Mouse (Mus musculus): Measurements from ENCODE around the gene Col4a4. TPM values are rescaled to one million over a fixed set of nuclear protein-coding genes. Genes with fewer than 3 reads are reported as not detected.

Gene Col4a4
- polyA plus RNA-seq, 1 experiment from 2014 or later = 0.28 TPM

DNA sequence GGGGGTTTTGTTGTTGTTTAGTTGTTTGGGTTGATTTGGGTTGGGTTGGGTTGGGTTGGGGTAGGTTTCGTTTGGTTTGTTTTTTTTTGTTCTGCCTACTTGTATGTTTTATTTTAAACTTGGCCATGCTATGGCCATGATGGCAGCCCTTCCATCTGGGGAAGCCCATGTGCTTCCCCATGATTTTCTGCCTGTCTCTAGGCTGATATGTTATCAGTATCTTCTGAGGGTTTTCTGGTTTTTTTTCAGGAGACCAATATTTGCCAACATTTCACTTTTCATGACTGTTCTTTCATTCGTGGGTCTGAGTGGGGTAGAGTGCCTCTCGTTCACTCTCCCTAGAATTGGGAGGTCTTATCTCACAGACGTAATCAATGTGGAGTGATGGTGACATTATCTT lies 41.0 kb upstream of the Col4a4 start:
- no peak for ATAC-seq
- peak; percentile 88 for TF ChIP-seq EP300 (IDR thresholded peaks at IDR 0.05; ENCODE audit: low read depth)
- TF ChIP-seq CTCF (IDR thresholded peaks at IDR 0.05; ENCODE audit: low read depth) = no peak
- H3K27me3 ChIP-seq (ENCODE audit: insufficient read depth, low read length) = no peaks in the 10 kb centered on the region
- 39% methylated on average over 4 of the region's 4 CpGs for WGBS (ENCODE audit: insufficient replicate concordance)
- H3K9ac ChIP-seq (replicated peaks) = no peak overlapping the region
- no peak for DNase-seq
- no peak overlapping the region for H3K4me2 ChIP-seq (ENCODE audit: low read depth, low read length)
- H3K4me1 ChIP-seq (ENCODE audit: insufficient read depth) = no peaks in the 10 kb centered on the region
- no peaks in the 10 kb centered on the region for H3K9me3 ChIP-seq (ENCODE audit: low read length)
- H3K36me3 ChIP-seq (replicated peaks; ENCODE audit: insufficient read depth, low read length) = no peaks in the 10 kb centered on the region
- H3K27ac ChIP-seq (ENCODE audit: low read depth) = no peak overlapping the region
- H3K4me3 ChIP-seq (ENCODE audit: low read depth, low read length) = no peak overlapping the region

DNA sequence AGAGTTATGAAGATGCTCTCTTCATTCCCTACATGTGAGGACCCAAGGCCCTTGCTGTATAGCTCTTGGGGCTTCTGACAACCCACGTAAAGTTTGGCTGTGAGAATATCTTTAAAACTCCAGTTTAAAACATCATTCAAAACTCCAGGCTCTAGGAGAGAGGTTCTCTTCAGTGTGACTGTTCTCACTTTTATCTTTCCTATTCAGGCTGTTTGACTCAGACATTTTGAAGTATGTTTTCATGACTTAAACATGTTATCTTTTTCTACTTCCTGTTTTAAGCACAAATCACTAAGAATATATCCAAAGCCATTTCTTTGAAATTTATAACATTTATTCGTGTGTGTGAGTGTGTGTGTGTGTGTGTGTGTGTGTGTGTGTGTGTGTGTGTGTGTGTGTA lies 38.8 kb upstream of the Col4a4 start:
- no peak overlapping the region for H3K9ac ChIP-seq (replicated peaks)
- 0 out of 2 replicates have a peak, but pooled peaks have one; percentile 21 for TF ChIP-seq EP300 (IDR thresholded peaks at IDR 0.05; ENCODE audit: low read depth)
- TF ChIP-seq CTCF (IDR thresholded peaks at IDR 0.05; ENCODE audit: low read depth) = no peak
- 46% methylated on average over 2 of the region's 2 CpGs for WGBS (ENCODE audit: insufficient replicate concordance)
- no peak overlapping the region for H3K4me2 ChIP-seq (ENCODE audit: low read depth, low read length)
- H3K4me3 ChIP-seq (ENCODE audit: low read depth, low read length) = no peak overlapping the region
- H3K27ac ChIP-seq (ENCODE audit: low read depth) = no peak overlapping the region
- no peaks in the 10 kb centered on the region for H3K9me3 ChIP-seq (ENCODE audit: low read length)
- no peaks in the 10 kb centered on the region for H3K4me1 ChIP-seq (ENCODE audit: insufficient read depth)
- DNase-seq (no peak), ATAC-seq (peak; percentile 58)
- H3K27me3 ChIP-seq (ENCODE audit: insufficient read depth, low read length) = no peaks in the 10 kb centered on the region
- no peaks in the 10 kb centered on the region for H3K36me3 ChIP-seq (replicated peaks; ENCODE audit: insufficient read depth, low read length)

DNA sequence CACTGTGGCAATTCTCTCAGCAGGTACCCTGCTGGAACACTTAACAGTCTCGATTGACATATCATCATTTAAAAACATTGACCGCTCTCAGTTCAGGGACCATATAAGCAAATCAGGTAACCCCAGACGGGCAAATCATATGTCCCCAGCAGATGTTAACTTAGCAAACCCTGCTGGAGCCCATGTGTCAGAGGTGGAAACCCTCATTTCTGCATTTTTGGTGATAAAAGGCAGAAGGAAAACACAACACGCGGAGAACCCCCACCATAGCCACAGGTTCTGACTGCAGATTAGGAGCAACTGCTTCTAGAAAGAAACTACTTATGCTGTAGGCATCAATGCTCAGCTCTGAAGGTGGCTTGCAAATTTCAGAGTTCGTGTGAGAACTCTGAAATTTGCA lies 38.3 kb upstream of the Col4a4 start:
- no peak overlapping the region for H3K4me2 ChIP-seq (ENCODE audit: low read depth, low read length)
- H3K27me3 ChIP-seq (ENCODE audit: insufficient read depth, low read length) = no peaks in the 10 kb centered on the region
- H3K27ac ChIP-seq (ENCODE audit: low read depth) = no peak overlapping the region
- no peaks in the 10 kb centered on the region for H3K36me3 ChIP-seq (replicated peaks; ENCODE audit: insufficient read depth, low read length)
- H3K9ac ChIP-seq (replicated peaks) = no peak overlapping the region
- WGBS (ENCODE audit: insufficient replicate concordance) = 48% methylated on average over 6 of the region's 6 CpGs
- H3K4me3 ChIP-seq (ENCODE audit: low read depth, low read length) = no peak overlapping the region
- TF ChIP-seq EP300 (IDR thresholded peaks at IDR 0.05; ENCODE audit: low read depth) = peak; percentile 87
- TF ChIP-seq CTCF (IDR thresholded peaks at IDR 0.05; ENCODE audit: low read depth) = no peak
- no peaks in the 10 kb centered on the region for H3K9me3 ChIP-seq (ENCODE audit: low read length)
- DNase-seq = no peak
- no peaks in the 10 kb centered on the region for H3K4me1 ChIP-seq (ENCODE audit: insufficient read depth)
- peak; percentile 88 for ATAC-seq

DNA sequence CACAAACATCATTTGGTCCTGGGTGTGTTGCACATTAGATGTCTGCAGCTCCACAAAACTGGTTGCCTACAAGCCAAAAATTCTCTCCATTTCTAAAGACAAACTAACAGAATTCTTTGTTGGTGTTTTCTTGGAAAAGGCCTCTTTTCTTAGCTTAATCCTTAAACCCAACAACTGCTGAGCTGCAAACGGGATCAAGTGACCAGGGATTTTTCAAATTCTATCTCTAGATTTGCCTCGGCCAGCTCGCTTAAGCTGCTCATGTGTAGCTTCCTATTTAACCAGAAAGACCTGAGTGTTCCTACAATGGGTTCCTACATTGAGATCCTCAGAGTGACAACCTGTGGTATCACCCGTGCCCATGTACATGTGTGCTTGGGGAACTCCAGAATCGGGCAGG lies 33.3 kb upstream of the Col4a4 start:
- H3K9ac ChIP-seq (replicated peaks) = no peak overlapping the region
- DNase-seq = no peak
- no peak for ATAC-seq
- no peaks in the 10 kb centered on the region for H3K36me3 ChIP-seq (replicated peaks; ENCODE audit: insufficient read depth, low read length)
- no peak overlapping the region for H3K4me3 ChIP-seq (ENCODE audit: low read depth, low read length)
- H3K4me2 ChIP-seq (ENCODE audit: low read depth, low read length) = no peak overlapping the region
- no peak overlapping the region for H3K27ac ChIP-seq (ENCODE audit: low read depth)
- no peaks in the 10 kb centered on the region for H3K27me3 ChIP-seq (ENCODE audit: insufficient read depth, low read length)
- no peak for TF ChIP-seq CTCF (IDR thresholded peaks at IDR 0.05; ENCODE audit: low read depth)
- TF ChIP-seq EP300 (IDR thresholded peaks at IDR 0.05; ENCODE audit: low read depth) = no peak
- WGBS (ENCODE audit: insufficient replicate concordance) = 84% methylated on average over 5 of the region's 5 CpGs
- H3K9me3 ChIP-seq (ENCODE audit: low read length) = no peaks in the 10 kb centered on the region
- H3K4me1 ChIP-seq (ENCODE audit: insufficient read depth) = no peaks in the 10 kb centered on the region

DNA sequence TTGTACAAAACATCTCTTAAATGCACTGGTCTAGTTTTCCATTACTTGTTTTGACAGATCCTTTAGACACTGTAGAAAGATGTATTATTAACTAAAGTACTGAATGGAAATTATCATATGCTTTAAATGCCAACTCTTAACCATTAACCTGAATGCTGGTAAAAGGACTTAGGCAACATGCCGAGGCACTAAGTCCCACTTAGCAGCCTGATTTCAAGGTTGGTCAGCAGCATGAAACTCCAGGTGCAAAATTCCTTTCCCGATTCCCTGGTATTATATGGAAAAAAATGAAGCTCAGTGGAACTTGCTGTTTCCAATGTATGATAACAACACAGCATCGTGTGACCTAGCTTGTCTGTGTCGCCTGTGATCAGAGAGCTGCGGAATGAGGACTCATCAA lies 31.9 kb upstream of the Col4a4 start:
- WGBS (ENCODE audit: insufficient replicate concordance) = 60% methylated on average over 5 of the region's 5 CpGs
- ATAC-seq (no peak), DNase-seq (no peak)

DNA sequence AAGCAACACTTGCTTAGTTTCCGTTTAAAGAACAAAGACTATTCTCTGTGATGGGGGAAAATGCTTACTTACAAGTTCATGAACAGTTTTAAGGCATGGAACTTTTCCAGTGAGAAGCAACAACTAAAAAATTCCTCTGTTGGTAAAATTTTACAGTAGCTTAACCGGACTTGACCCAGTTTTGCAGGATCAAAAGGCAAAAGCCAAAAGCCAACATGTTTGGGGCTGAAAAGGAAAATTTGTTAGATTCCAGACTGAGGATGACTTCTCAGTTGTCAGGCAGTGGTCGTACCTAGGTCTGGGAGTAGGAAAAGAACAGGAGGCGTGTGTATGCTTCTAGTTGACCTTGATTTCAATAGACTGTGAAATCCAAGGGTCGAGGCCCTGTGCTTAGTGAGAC lies 31.4 kb upstream of the Col4a4 start:
- DNase-seq = no peak
- H3K36me3 ChIP-seq (replicated peaks; ENCODE audit: insufficient read depth, low read length) = no peaks in the 10 kb centered on the region
- H3K4me3 ChIP-seq (ENCODE audit: low read depth, low read length) = no peak overlapping the region
- WGBS (ENCODE audit: insufficient replicate concordance) = 62% methylated on average over 5 of the region's 5 CpGs
- no peak overlapping the region for H3K9ac ChIP-seq (replicated peaks)
- ATAC-seq = no peak
- no peaks in the 10 kb centered on the region for H3K9me3 ChIP-seq (ENCODE audit: low read length)
- no peak overlapping the region for H3K4me2 ChIP-seq (ENCODE audit: low read depth, low read length)
- no peaks in the 10 kb centered on the region for H3K4me1 ChIP-seq (ENCODE audit: insufficient read depth)
- no peak overlapping the region for H3K27ac ChIP-seq (ENCODE audit: low read depth)
- H3K27me3 ChIP-seq (ENCODE audit: insufficient read depth, low read length) = no peaks in the 10 kb centered on the region
- TF ChIP-seq CTCF (IDR thresholded peaks at IDR 0.05; ENCODE audit: low read depth) (no peak), EP300 (IDR thresholded peaks at IDR 0.05; ENCODE audit: low read depth) (no peak)

More for the DNA sequence above, 31.9 kb upstream of the Col4a4 start:
- H3K9ac ChIP-seq (replicated peaks) = no peak overlapping the region
- no peak for TF ChIP-seq EP300 (IDR thresholded peaks at IDR 0.05; ENCODE audit: low read depth)
- no peak for TF ChIP-seq CTCF (IDR thresholded peaks at IDR 0.05; ENCODE audit: low read depth)
- H3K4me3 ChIP-seq (ENCODE audit: low read depth, low read length) = no peak overlapping the region
- no peaks in the 10 kb centered on the region for H3K36me3 ChIP-seq (replicated peaks; ENCODE audit: insufficient read depth, low read length)
- no peaks in the 10 kb centered on the region for H3K4me1 ChIP-seq (ENCODE audit: insufficient read depth)
- H3K9me3 ChIP-seq (ENCODE audit: low read length) = no peaks in the 10 kb centered on the region
- no peak overlapping the region for H3K27ac ChIP-seq (ENCODE audit: low read depth)
- no peak overlapping the region for H3K4me2 ChIP-seq (ENCODE audit: low read depth, low read length)
- H3K27me3 ChIP-seq (ENCODE audit: insufficient read depth, low read length) = no peaks in the 10 kb centered on the region

Data from liver, postnatal 0 days (tissue).